Mouse (Mus musculus) hindbrain, embryonic 10.5 days (tissue): Measurements from ENCODE around the gene Hist1h4m. TPM values are rescaled to one million over a fixed set of nuclear protein-coding genes. Genes with fewer than 3 reads are reported as not detected.
"Not testable (repeated sequence)": the region's sequence is repeated elsewhere in the genome, so short reads cannot be mapped to it uniquely, and the experiment has no call there.

Experiments used
- DNase-seq: peaks from one replicate; pipeline ENCODE4 v3.0.0-alpha.2; 2017; ENCODE audit warnings: low spot score
- H3K27ac ChIP-seq: fragments of 300-500 bp; sonication (generic); 2 replicates; pipeline ENCODE4 v1.5.1; 2016; ENCODE audit warnings: mild to moderate bottlenecking, moderate library complexity
- H3K27me3 ChIP-seq: fragments of 300-500 bp; sonication (generic); 2 replicates; pipeline ENCODE4 v1.6.1; 2016; ENCODE audit warnings: mild to moderate bottlenecking; ENCODE audit not compliant: poor library complexity, insufficient read depth, severe bottlenecking
- H3K36me3 ChIP-seq: fragments of 300-500 bp; sonication (generic); 2 replicates; pipeline ENCODE4 v1.6.1; 2016; ENCODE audit warnings: mild to moderate bottlenecking, moderate library complexity
- H3K4me1 ChIP-seq: fragments of 300-500 bp; sonication (generic); replicated peaks from 2 replicates; pipeline ENCODE4 v1.6.1; 2016; ENCODE audit warnings: mild to moderate bottlenecking
- H3K4me3 ChIP-seq: fragments of 300-500 bp; sonication (generic); 2 replicates; pipeline ENCODE4 v1.5.1; 2016; ENCODE audit warnings: mild to moderate bottlenecking, moderate library complexity
- H3K9me3 ChIP-seq: fragments of 300-500 bp; sonication (generic); 2 replicates; pipeline ENCODE4 v1.6.1; 2016; ENCODE audit warnings: mild to moderate bottlenecking, moderate library complexity
- WGBS: fragments of 180-500 bp; shearing (Covaris S2); methylation state at CpG from one replicate; pipeline ENCODE4 v1.1.7; 2016; 5-methylcytosine and 5-hydroxymethylcytosine counted together
- polyA plus RNA-seq: library from polyadenylated mRNA; unstranded; fragments of >200 nt; fragmentation: Nextera tagmentation; extraction: Ambion mirVana; gene quantifications from 2 replicates; pipeline ENCODE4 v1.2.1, GENCODE M21; 2016

Gene Hist1h4m
- polyA plus RNA-seq, 1 experiment from 2014 or later = not detected

DNA sequence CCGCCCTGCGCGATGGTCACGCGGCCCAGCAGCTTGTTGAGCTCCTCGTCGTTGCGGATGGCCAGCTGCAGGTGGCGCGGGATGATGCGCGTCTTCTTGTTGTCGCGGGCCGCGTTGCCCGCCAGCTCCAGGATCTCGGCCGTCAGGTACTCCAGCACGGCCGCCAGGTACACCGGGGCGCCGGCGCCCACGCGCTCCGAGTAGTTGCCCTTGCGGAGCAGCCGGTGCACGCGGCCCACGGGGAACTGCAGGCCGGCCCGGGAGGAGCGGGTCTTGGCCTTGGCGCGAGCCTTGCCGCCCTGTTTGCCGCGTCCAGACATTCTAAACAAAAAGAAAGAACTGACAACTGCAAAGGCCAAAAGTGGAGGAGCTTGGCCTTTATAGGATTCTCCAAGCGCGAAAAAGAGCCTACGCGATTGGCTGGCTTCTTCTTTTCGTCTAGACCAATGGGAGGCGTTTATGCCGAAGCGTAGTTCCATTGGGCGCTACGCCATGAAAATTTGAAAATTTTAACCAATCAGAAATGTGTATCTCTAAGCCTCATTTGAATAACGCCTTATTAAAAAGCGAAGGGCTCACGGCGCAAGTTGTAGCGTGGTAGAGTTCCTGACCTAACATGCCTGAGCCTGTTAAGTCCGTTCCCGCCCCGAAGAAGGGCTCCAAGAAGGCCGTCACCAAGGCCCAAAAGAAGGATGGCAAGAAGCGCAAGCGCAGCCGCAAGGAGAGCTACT, 24.5 kb upstream of the Hist1h4m start, which contains the start of the genes Hist1h2an and Hist1h2bp:
Gene Hist1h2an, minus strand, starts transcription at position 320 of the 731 bp plus-strand sequence.
Gene Hist1h2bp, plus strand, starts transcription at position 563 of the 731 bp plus-strand sequence.
- not testable (repeated sequence) for H3K9me3 ChIP-seq, H3K27me3 ChIP-seq, H3K36me3 ChIP-seq
- DNase-seq = peak; percentile 87
- Histone ChIP-seq H3K4me3 (peak within 1 kb of the TSS; percentile 51), H3K4me1 (peaks cover 56% of the 10 kb centered on the region), H3K27ac (peak within 1 kb of the TSS; percentile 91)
- under 1% methylated on average over 41 of the region's 63 CpGs for WGBS

- peak overlapping the region; percentile 88 for H3K27ac ChIP-seq
- no peak for DNase-seq
- 13% methylated on average over 17 of the region's 21 CpGs for WGBS
- no peaks in the 10 kb centered on the region for H3K9me3 ChIP-seq
- H3K4me3 ChIP-seq = peak overlapping the region; percentile 45
- H3K27me3 ChIP-seq = no peaks in the 10 kb centered on the region; the same call in 1 of the 2 replicates
- no peaks in the 10 kb centered on the region for H3K36me3 ChIP-seq
- H3K4me1 ChIP-seq = peaks cover 48% of the 10 kb centered on the region
Measured at GRCm38 (mm10) chr13:21787760-21788593, 23.6 kb upstream of the Hist1h4m start.

- Histone ChIP-seq H3K36me3 (no peaks in the 10 kb centered on the region), H3K4me3 (no peak overlapping the region), H3K4me1 (peaks cover 39% of the 10 kb centered on the region), H3K9me3 (no peaks in the 10 kb centered on the region), H3K27me3 (no peaks in the 10 kb centered on the region; the same call in 1 of the 2 replicates), H3K27ac (no peak overlapping the region)
- DNase-seq = no peak
- 65% methylated on average over 6 of the region's 6 CpGs for WGBS
Measured at GRCm38 (mm10) chr13:21789925-21790324, 21.6 kb upstream of the Hist1h4m start.

GRCm38 (mm10) chr13:21790601-21791283, 20.8 kb upstream of the Hist1h4m start:
- H3K27ac ChIP-seq = peak overlapping the region; percentile 78
- DNase-seq = peak; percentile 40
- peaks cover 35% of the 10 kb centered on the region for H3K4me1 ChIP-seq
- H3K9me3 ChIP-seq = no peaks in the 10 kb centered on the region
- peak overlapping the region; percentile 39 for H3K4me3 ChIP-seq
- no peaks in the 10 kb centered on the region for H3K36me3 ChIP-seq
- WGBS = 6% methylated on average over 18 of the region's 18 CpGs
- no peaks in the 10 kb centered on the region; the same call in 1 of the 2 replicates for H3K27me3 ChIP-seq

- WGBS = 92% methylated on average over 7 of the region's 7 CpGs
- no peak for DNase-seq
Measured at GRCm38 (mm10) chr13:21795584-21795983, 16.0 kb upstream of the Hist1h4m start.

GRCm38 (mm10) chr13:21797163-21797562, 14.4 kb upstream of the Hist1h4m start:
- not testable (repeated sequence) for H3K4me1 ChIP-seq, DNase-seq, H3K4me3 ChIP-seq, H3K27ac ChIP-seq, H3K27me3 ChIP-seq, H3K9me3 ChIP-seq, H3K36me3 ChIP-seq

More at GRCm38 (mm10) chr13:21795584-21795983, 16.0 kb upstream of the Hist1h4m start:
- no peak overlapping the region for H3K27ac ChIP-seq
- H3K4me3 ChIP-seq = no peak overlapping the region
- peaks cover 6% of the 10 kb centered on the region for H3K4me1 ChIP-seq
- H3K27me3 ChIP-seq = no peaks in the 10 kb centered on the region
- H3K36me3 ChIP-seq = no peaks in the 10 kb centered on the region
- H3K9me3 ChIP-seq = no peaks in the 10 kb centered on the region

GRCm38 (mm10) chr13:21803058-21803457, 8.5 kb upstream of the Hist1h4m start:
- H3K4me3 ChIP-seq, H3K27me3 ChIP-seq, H3K9me3 ChIP-seq, H3K4me1 ChIP-seq, DNase-seq, H3K36me3 ChIP-seq, H3K27ac ChIP-seq: not testable (repeated sequence)
- WGBS = no CpG with 5 or more reads among the region's 4 CpGs

DNA sequence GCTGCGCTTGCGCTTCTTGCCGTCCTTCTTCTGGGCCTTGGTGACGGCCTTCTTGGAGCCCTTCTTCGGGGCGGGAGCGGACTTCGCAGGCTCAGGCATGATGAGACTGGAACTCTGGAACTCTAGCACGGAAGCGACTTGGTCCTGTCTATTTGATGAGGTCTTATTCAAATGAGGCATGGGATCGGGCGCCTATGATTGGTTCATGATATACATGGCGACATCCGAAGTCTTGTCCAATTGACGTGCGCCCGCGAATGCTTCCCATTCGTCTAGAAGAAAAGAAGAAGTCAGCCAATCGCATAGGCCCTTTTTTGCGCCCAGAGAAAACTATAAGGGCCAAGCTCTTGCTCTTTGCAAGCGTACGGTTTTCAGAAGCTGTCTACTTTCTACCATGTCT, 1.5 kb upstream of the Hist1h4m start, which contains the start of the genes Hist1h2bq and Hist1h2ao:
Gene Hist1h2bq, minus strand, starts transcription at position 125 of the 400 bp plus-strand sequence.
Gene Hist1h2ao, plus strand, starts transcription at position 393 of the 400 bp plus-strand sequence.
- H3K36me3 ChIP-seq, H3K27me3 ChIP-seq, H3K4me1 ChIP-seq, DNase-seq, H3K27ac ChIP-seq, H3K4me3 ChIP-seq, H3K9me3 ChIP-seq: not testable (repeated sequence)
- WGBS = no CpG with 5 or more reads among the region's 23 CpGs

DNA sequence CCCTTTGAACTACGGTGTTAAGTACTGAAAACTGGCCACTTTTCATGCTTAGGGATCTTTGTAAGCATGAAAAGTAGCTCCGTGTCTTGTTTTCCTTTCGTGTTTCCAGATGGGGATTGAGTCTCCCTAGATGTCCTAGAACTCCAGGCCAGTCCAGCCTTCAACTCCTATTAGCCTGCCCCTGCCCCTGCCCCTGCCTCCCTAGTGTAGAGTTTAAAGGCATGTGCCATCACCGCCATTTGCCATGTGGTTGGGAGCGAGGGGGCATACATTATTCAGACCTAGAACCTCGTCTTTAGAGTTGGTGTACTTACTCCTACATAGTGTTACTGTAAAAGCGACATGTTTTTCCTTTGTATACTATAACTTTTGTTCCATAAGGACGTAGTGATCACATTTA, 472 bp upstream of the Hist1h4m start:
- not testable (repeated sequence) for H3K27ac ChIP-seq, H3K4me1 ChIP-seq, H3K36me3 ChIP-seq, DNase-seq, H3K9me3 ChIP-seq, H3K27me3 ChIP-seq, H3K4me3 ChIP-seq
- no CpG with 5 or more reads among the region's 8 CpGs for WGBS

- Histone ChIP-seq H3K4me3 (peak overlapping the region; percentile 39), H3K27ac (peak overlapping the region; percentile 69; the same call in 1 of the 2 replicates)
- WGBS = 0% methylated on average over 14 of the region's 14 CpGs
- not testable (repeated sequence) for H3K27me3 ChIP-seq, H3K9me3 ChIP-seq, H3K4me1 ChIP-seq, H3K36me3 ChIP-seq, DNase-seq
Measured at GRCm38 (mm10) chr13:21812092-21812491, 546 bp downstream of the Hist1h4m start.

DNA sequence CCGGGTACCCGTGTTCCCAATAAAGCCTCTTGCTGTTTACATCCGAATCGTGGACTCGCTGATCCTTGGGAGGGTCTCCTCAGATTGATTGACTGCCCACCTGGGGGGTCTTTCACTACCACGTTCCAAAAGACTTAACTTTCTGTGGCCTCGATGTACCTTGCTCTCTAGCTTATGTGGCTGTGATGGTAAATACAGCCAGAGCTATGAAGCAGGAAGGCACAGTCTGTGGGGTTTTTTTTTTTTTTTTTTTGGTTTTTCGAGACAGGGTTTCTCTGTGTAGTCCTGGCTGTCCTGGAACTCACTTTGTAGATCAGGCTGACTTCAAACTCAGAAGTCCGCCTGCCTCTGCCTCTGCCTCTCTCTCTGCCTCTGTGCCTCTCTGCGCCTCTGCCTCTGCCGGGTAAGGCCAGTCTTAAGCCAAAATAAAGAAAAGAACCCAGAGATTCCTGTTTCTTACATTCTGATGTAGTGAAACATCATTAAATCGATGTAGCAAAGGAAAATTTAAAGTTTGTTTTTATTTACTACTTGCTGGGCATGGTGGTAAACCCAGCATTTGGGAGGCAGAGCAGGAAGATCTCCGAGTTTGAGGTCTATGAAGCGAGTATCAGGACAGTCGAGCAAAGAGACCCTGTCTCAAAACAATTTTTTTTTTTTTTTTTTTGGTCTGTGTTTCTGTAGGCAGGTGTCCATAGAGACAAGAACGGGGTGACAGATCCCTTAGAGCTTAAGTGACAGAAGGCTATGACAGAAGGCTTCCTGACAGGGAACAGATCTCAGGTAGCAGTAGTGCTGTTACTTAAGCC, 8.7 kb downstream of the Hist1h4m start:
- not testable (repeated sequence) for DNase-seq, H3K27me3 ChIP-seq, H3K4me3 ChIP-seq, H3K27ac ChIP-seq, H3K9me3 ChIP-seq, H3K4me1 ChIP-seq, H3K36me3 ChIP-seq
- 71% methylated on average over 8 of the region's 16 CpGs for WGBS

- Histone ChIP-seq H3K27ac (no peak overlapping the region), H3K9me3 (no peaks in the 10 kb centered on the region), H3K4me3 (no peak overlapping the region), H3K27me3 (no peaks in the 10 kb centered on the region), H3K36me3 (no peaks in the 10 kb centered on the region), H3K4me1 (0 out of 2 replicates have a peak, but pooled peaks cover 3% of the 10 kb centered on the region)
- DNase-seq = no peak
- 86% methylated on average over 3 of the region's 3 CpGs for WGBS
Measured at GRCm38 (mm10) chr13:21828511-21828910, 17.0 kb downstream of the Hist1h4m start.
